ENCODE assay signal across 18 mouse cellular contexts in the genomic region with DNA sequence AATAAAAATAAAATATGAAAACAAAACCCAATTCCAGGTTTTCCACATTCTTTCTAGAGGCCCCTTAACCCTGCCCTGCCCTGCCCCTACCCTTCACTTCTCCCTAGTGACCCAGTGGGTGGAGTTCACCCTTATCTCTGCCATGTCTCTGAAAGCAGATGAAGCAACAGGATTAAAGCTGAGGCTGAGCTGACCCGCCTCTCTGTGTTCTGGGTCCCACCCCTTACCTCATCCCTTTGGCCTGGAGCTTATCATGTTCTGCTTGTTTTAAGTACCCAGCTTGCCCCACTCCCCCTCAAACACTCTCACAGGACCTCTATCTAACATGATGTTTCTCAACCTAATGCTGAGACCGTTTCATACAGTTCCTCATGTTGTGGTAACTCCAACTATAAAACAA.
DNase-seq lines count a peak whose midpoint lies in the region; ATAC-seq and TF ChIP-seq lines count a peak whose summit lies in the region.
"Had no signal": no experiment of that assay in that cellular context is flagged by ENCODE, and none has a peak within 500 bp of the region (broad histone marks: within the 10 kb centered on the region; RNA-seq: fewer than 3 reads in every experiment).

No protein-coding gene starts in this region.

- WGBS in heart, embryonic 10.5 days, result 11% methylated on average over 2 of the region's 2 CpGs
- WGBS in intestine, embryonic 15.5 days, result 16% methylated on average over 2 of the region's 2 CpGs
- 52% methylated on average over 2 of the region's 2 CpGs for WGBS in midbrain, embryonic 10.5 days

- H3K9me3 ChIP-seq in heart, embryonic 10.5 days, result no peaks in the 10 kb centered on the region
- no peaks in the 10 kb centered on the region for H3K9me3 ChIP-seq in intestine, embryonic 15.5 days
- no peaks in the 10 kb centered on the region for H3K9me3 ChIP-seq in midbrain, embryonic 10.5 days (replicated peaks)
- H3K9me3 ChIP-seq: forebrain, embryonic 12.5 days; limb, embryonic 12.5 days; midbrain, embryonic 12.5 days; neural tube, embryonic 13.5 days had no signal

- peak; percentile 79 for ATAC-seq in intestine, embryonic 15.5 days
- ATAC-seq in megakaryocyte progenitor cell, adult 5-6 weeks (replicated peaks; ENCODE audit: poor library complexity), result peak; percentile 55
- ATAC-seq: Patski had no signal

- H3K27me3 ChIP-seq in heart, embryonic 10.5 days (ENCODE audit: insufficient read depth, poor library complexity, severe bottlenecking), result no peaks in the 10 kb centered on the region
- no peaks in the 10 kb centered on the region for H3K27me3 ChIP-seq in intestine, embryonic 15.5 days (replicated peaks)
- H3K27me3 ChIP-seq in midbrain, embryonic 10.5 days (ENCODE audit: low read depth, poor library complexity, severe bottlenecking), result no peaks in the 10 kb centered on the region
- H3K27me3 ChIP-seq: forebrain, embryonic 12.5 days; limb, embryonic 12.5 days; midbrain, embryonic 12.5 days; neural tube, embryonic 13.5 days; Patski had no signal

- TF ChIP-seq CTCF in left cerebral cortex, adult 2 months (IDR thresholded peaks at IDR 0.05), result no peak

- H3K9ac ChIP-seq in intestine, embryonic 15.5 days, result no peak overlapping the region
- H3K9ac ChIP-seq: forebrain, embryonic 12.5 days; limb, embryonic 12.5 days; midbrain, embryonic 12.5 days; neural tube, embryonic 13.5 days had no signal

- H3K4me1 ChIP-seq in heart, embryonic 10.5 days, result peaks cover 86% of the 10 kb centered on the region
- H3K4me1 ChIP-seq in intestine, embryonic 15.5 days (replicated peaks), result peaks cover 21% of the 10 kb centered on the region
- H3K4me1 ChIP-seq in midbrain, embryonic 10.5 days, result peaks cover 19% of the 10 kb centered on the region; the same call in 1 of the 2 replicates
- H3K4me1 ChIP-seq: midbrain, embryonic 12.5 days had no signal

- 0 out of 2 replicates have a peak overlapping the region, but pooled peaks have one; percentile 7 for H3K27ac ChIP-seq in heart, embryonic 10.5 days
- no peak overlapping the region for H3K27ac ChIP-seq in intestine, embryonic 15.5 days
- H3K27ac ChIP-seq in left cerebral cortex, adult 2 months, result no peak overlapping the region
- H3K27ac ChIP-seq in midbrain, embryonic 10.5 days (replicated peaks), result no peak overlapping the region
- H3K27ac ChIP-seq: forebrain, embryonic 12.5 days; limb, embryonic 12.5 days; midbrain, embryonic 12.5 days; neural tube, embryonic 13.5 days had no signal

- no peak overlapping the region for H3K4me2 ChIP-seq in intestine, embryonic 15.5 days (replicated peaks)
- H3K4me2 ChIP-seq: forebrain, embryonic 12.5 days; limb, embryonic 12.5 days; midbrain, embryonic 12.5 days; neural tube, embryonic 13.5 days had no signal

- DNase-seq in heart, embryonic 10.5 days (ENCODE audit: low spot score), result peak; percentile 91
- DNase-seq in heart, adult 9 months (ENCODE audit: low spot score in 2 of 2), result no peak
- DNase-seq in A20 (ENCODE audit: low read depth, low spot score), result peak; percentile 34
- DNase-seq in layer of hippocampus, postnatal 36 days, result no peak
- no peak for DNase-seq in left cerebral cortex, adult 2 months (ENCODE audit: extremely low spot score in 1 of 2, low spot score in 2 of 2)
- DNase-seq in midbrain, embryonic 10.5 days (ENCODE audit: low spot score), result no peak
- DNase-seq: adrenal gland, postnatal 10 days; cerebellum, adult 11-12 months; gastrocnemius, postnatal 25 days; kidney, adult 9 months; right cerebral cortex, adult 18-20 months had no signal

- no peak overlapping the region for H3K4me3 ChIP-seq in heart, embryonic 10.5 days
- no peak overlapping the region for H3K4me3 ChIP-seq in intestine, embryonic 15.5 days (replicated peaks)
- no peak overlapping the region for H3K4me3 ChIP-seq in left cerebral cortex, adult 2 months
- no peak overlapping the region for H3K4me3 ChIP-seq in midbrain, embryonic 10.5 days
- H3K4me3 ChIP-seq: forebrain, embryonic 12.5 days; limb, embryonic 12.5 days; midbrain, embryonic 12.5 days; neural tube, embryonic 13.5 days had no signal

- intact Hi-C loops in left cerebral cortex, adult 2 months (cut with DNase I), result no loop called here

- H3K36me3 ChIP-seq in heart, embryonic 10.5 days, result no peaks in the 10 kb centered on the region
- H3K36me3 ChIP-seq in intestine, embryonic 15.5 days, result no peaks in the 10 kb centered on the region
- peaks cover 9% of the 10 kb centered on the region; the same call in 1 of the 2 replicates for H3K36me3 ChIP-seq in midbrain, embryonic 10.5 days
- H3K36me3 ChIP-seq: limb, embryonic 12.5 days had no signal

Comparison
In these comparisons a context has a peak if more than half of its experiments do, and no peak if none do; other contexts are left out.
1. DNase-seq: peak in heart, embryonic 10.5 days (single experiment) and A20 (single experiment); none in heart, adult 9 months (0 of 2), layer of hippocampus, postnatal 36 days (0 of 2), left cerebral cortex, adult 2 months (0 of 2) and midbrain, embryonic 10.5 days (single experiment).